Mouse (Mus musculus) liver, embryonic 14 days (tissue): ENCODE results near the gene Uap1l1. TPM values are rescaled to one million over a fixed set of nuclear protein-coding genes. Genes with fewer than 3 reads are reported as not detected.

Source experiments
- polyA plus RNA-seq: library from polyadenylated mRNA; depleted of rRNA; stranded (reverse); fragments of >200 nt; gene quantifications from 2 replicates; pipeline ENCODE4 v1.2.3, GENCODE M21; 2012; rRNA removed

Uap1l1 gene
- polyA plus RNA-seq, result 3.3 and 4.3 TPM in 2 replicates

GRCm38 (mm10) chr2:25365091-25365761 is at the start of gene Uap1l1:
Uap1l1 (minus strand) TSS chr2:25365682.

GRCm38 (mm10) chr2:25399051-25399450 is 33.6 kb upstream of the Uap1l1 start, which contains the start of gene Npdc1:
Npdc1 (plus strand) TSS chr2:25399351.

GRCm38 (mm10) chr2:25395721-25396596 is 30.5 kb upstream of the Uap1l1 start, which contains the start of gene Entpd2:
Entpd2 (plus strand) TSS chr2:25395874.

GRCm38 (mm10) chr2:25371764-25372643 is 6.5 kb upstream of the Uap1l1 start, which contains the start of gene Sapcd2:
Sapcd2 (plus strand) TSS chr2:25372321.

GRCm38 (mm10) chr2:25356208-25357079 is 9.0 kb downstream of the Uap1l1 start, which contains the start of gene Dpp7:
Dpp7 (minus strand) TSS chr2:25356359.

GRCm38 (mm10) chr2:25332286-25333160 is 33.0 kb downstream of the Uap1l1 start, which contains the start of gene Man1b1:
Man1b1 (plus strand) TSS chr2:25332338.

GRCm38 (mm10) chr2:25318971-25319773 is 46.3 kb downstream of the Uap1l1 start, which contains the start of gene Grin1:
Grin1 (minus strand) TSS chr2:25319187.

Other genes with a start within 250 kb of the Uap1l1 start
- 3.4 and 4.2 TPM in 2 replicates for gene Nrarp, start 184.9 kb downstream of the Uap1l1 start, polyA plus RNA-seq
- gene Tor4a, start 168.8 kb downstream of the Uap1l1 start, polyA plus RNA-seq, result 2.9 and 4.0 TPM in 2 replicates
- 16.1 and 18.8 TPM in 2 replicates for gene Nelfb, start 154.2 kb downstream of the Uap1l1 start, polyA plus RNA-seq
- gene Stpg3, start 151.0 kb downstream of the Uap1l1 start, polyA plus RNA-seq, result not detected in 2 replicates
- gene Fam166a, start 146.9 kb downstream of the Uap1l1 start, polyA plus RNA-seq, result 0.03 and 1.2 TPM in 2 replicates
- gene Tubb4b, start 141.0 kb downstream of the Uap1l1 start, polyA plus RNA-seq, result 658 and 704 TPM in 2 replicates
- gene Slc34a3, start 131.3 kb downstream of the Uap1l1 start, polyA plus RNA-seq, result not detected in 2 replicates
- 0.02 TPM in 1 of 2 replicates, not detected in the other for gene Rnf224, start 128.9 kb downstream of the Uap1l1 start, polyA plus RNA-seq
- gene Rnf208, start 123.4 kb downstream of the Uap1l1 start, polyA plus RNA-seq, result 0.60 and 0.69 TPM in 2 replicates
- not detected in 2 replicates for gene Cysrt1, start 123.2 kb downstream of the Uap1l1 start, polyA plus RNA-seq
- 4.7 and 5.3 TPM in 2 replicates for gene AL732309.1, start 118.8 kb downstream of the Uap1l1 start, polyA plus RNA-seq
- gene Tmem203, start 110.2 kb downstream of the Uap1l1 start, polyA plus RNA-seq, result 6.5 and 7.9 TPM in 2 replicates
- 2.0 and 3.1 TPM in 2 replicates for gene Tprn, start 103.1 kb downstream of the Uap1l1 start, polyA plus RNA-seq
- gene Ssna1, start 93.2 kb downstream of the Uap1l1 start, polyA plus RNA-seq, result 70.9 and 83.9 TPM in 2 replicates
- gene Anapc2, start 93.2 kb downstream of the Uap1l1 start, polyA plus RNA-seq, result 21.4 and 24.9 TPM in 2 replicates
- not detected in 2 replicates for gene Tmem210, start 77.5 kb downstream of the Uap1l1 start, polyA plus RNA-seq
- 0.02 TPM in 1 of 2 replicates, not detected in the other for gene Lrrc26, start 75.8 kb downstream of the Uap1l1 start, polyA plus RNA-seq
- 0.02 and 0.03 TPM in 2 replicates for gene Grin1, start 46.5 kb downstream of the Uap1l1 start, polyA plus RNA-seq
- 5.0 and 8.0 TPM in 2 replicates for gene Man1b1, start 33.3 kb downstream of the Uap1l1 start, polyA plus RNA-seq
- 9.5 and 11.0 TPM in 2 replicates for gene Dpp7, start 9.3 kb downstream of the Uap1l1 start, polyA plus RNA-seq
- 18.3 and 19.0 TPM in 2 replicates for gene Sapcd2, start 6.6 kb upstream of the Uap1l1 start, polyA plus RNA-seq
- gene Entpd2, start 30.2 kb upstream of the Uap1l1 start, polyA plus RNA-seq, result 0.18 and 0.22 TPM in 2 replicates
- 3.2 and 3.7 TPM in 2 replicates for gene Npdc1, start 33.7 kb upstream of the Uap1l1 start, polyA plus RNA-seq
- gene Fut7, start 57.6 kb upstream of the Uap1l1 start, polyA plus RNA-seq, result 0.37 and 0.68 TPM in 2 replicates
- 1.9 and 2.4 TPM in 2 replicates for gene Abca2, start 63.0 kb upstream of the Uap1l1 start, polyA plus RNA-seq
- gene Clic3, start 91.2 kb upstream of the Uap1l1 start, polyA plus RNA-seq, result 0.14 and 0.23 TPM in 2 replicates
- gene Paxx, start 95.4 kb upstream of the Uap1l1 start, polyA plus RNA-seq, result 7.5 and 7.9 TPM in 2 replicates
- 0.21 TPM in 2 replicates for gene Ptgds, start 104.4 kb upstream of the Uap1l1 start, polyA plus RNA-seq
- not detected in 2 replicates for gene Lcn12, start 128.2 kb upstream of the Uap1l1 start, polyA plus RNA-seq
- 4.5 and 8.5 TPM in 2 replicates for gene Fbxw5, start 135.1 kb upstream of the Uap1l1 start, polyA plus RNA-seq
- gene C8g, start 136.0 kb upstream of the Uap1l1 start, polyA plus RNA-seq, result 19.1 and 24.6 TPM in 2 replicates
- 5.3 and 6.8 TPM in 2 replicates for gene Traf2, start 181.3 kb upstream of the Uap1l1 start, polyA plus RNA-seq
- gene Edf1, start 192.2 kb upstream of the Uap1l1 start, polyA plus RNA-seq, result 107 and 113 TPM in 2 replicates
- 6.2 and 6.3 TPM in 2 replicates for gene Mamdc4, start 209.2 kb upstream of the Uap1l1 start, polyA plus RNA-seq
- gene Phpt1, start 209.5 kb upstream of the Uap1l1 start, polyA plus RNA-seq, result 32.3 and 33.8 TPM in 2 replicates
- 0.02 and 0.06 TPM in 2 replicates for gene Ajm1, start 216.1 kb upstream of the Uap1l1 start, polyA plus RNA-seq
- gene Rabl6, start 242.8 kb upstream of the Uap1l1 start, polyA plus RNA-seq, result 20.4 and 22.4 TPM in 2 replicates